Mouse (Mus musculus) cerebellum, adult 18-20 months (tissue): Measurements from ENCODE around the gene Rnf24.
A peak's percentile ranks its signal among the peaks of the same experiment; 100 is the strongest.

ENCODE experiments used
- DNase-seq, 2 experiments: peaks; one replicate each; pipeline ENCODE4 v3.0.0; 2021

Gene Rnf24

DNA sequence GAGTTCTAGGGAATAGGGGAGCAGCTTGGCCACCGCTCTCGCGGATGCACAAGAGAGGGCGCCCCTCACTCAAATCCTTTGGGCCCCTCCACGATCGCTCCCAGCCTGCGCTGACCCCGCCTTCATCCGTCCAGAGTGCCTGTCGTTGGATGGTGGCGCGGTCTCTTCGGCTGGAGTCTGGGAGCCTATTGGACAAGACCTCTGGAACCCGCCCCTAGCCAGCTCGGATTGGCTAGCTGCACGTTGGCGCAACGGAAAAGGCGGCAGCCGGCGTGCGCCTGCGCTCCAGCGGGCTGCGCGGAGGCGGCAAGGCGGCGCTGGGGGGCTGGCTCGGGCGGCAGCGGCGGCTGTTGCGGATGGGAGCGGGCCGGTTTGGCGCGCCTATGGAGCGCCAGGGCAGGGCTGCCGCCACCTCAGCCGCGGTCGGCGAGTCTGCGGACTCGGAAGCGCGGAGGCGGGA lies 90.4 kb downstream of the Rnf24 start, which contains the start of gene Pank2:
Pank2 (plus strand) TSS at position 283 of the 460 bp plus-strand sequence.
- peak; percentile 97 to 99 for DNase-seq

DNA sequence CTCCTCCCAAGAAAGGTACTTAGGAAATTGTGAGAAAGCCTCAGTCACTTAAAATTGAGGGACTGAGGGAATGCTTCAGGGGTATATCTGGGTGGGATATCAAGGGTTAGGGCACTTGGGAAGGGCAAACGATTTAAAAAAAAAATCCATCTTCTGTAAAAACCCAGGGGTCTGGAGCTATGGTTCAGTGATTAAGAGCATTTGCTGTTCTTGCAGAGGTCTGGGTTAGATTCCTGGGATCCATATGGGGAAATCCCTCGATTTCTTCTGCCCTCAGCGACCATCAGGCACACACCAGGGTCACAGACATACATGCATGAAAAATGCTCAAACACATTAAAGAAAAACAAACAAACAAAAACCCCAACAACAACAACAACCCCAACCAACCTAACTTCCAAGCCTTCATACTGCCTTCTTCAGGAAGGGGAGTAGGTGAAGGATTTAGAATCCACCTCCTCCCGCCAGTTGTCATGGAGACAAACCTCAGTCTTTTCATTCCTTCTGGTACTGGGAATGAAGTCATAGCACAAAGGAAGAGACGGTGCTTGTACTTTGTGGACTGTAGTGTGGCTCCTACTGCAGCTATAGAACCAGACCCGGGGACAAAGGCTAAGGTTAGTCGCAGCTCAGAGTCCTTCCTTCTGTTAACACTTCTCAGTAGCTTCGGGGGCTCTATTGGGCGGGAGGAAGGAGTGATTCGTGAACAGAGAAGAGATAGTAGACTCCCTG lies 91.0 kb downstream of the Rnf24 start:
- DNase-seq = no peak

DNA sequence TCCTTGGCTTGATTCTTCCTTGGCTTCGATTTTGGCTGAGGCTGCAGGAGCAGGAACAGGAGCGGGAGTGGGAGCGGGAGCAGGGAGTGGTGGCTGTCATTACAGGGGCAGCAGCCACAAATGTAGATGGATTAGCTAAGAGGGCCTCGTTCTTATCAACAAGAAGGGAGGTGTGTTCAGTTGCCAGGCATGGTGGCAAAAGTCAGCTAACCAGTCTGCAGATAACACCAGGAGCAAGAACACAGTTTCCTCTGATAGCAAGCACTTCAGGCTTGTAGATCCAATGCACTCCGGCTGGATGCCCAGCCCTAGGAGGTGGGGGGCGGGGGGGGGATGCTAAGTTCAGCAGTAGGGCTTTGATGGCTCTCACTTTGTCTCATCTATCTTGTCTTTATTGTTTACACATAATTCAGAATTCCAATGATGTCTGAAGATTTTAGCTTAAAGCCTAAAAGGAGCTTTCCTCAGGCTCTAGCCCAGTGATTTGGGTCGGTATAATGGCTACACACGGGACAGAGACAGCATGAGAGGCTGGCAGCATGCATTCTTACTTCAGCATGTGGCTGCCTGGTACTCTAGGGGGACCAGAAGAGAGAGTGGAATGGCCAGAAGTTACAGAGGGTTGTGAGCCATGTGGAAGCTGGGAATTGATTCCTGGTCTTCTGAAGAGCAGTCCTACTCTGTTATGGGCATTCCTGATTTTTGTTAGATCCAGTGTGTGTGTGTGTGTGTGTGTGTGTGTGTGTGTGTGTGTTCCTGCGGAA lies 92.0 kb downstream of the Rnf24 start:
- no peak for DNase-seq

DNA sequence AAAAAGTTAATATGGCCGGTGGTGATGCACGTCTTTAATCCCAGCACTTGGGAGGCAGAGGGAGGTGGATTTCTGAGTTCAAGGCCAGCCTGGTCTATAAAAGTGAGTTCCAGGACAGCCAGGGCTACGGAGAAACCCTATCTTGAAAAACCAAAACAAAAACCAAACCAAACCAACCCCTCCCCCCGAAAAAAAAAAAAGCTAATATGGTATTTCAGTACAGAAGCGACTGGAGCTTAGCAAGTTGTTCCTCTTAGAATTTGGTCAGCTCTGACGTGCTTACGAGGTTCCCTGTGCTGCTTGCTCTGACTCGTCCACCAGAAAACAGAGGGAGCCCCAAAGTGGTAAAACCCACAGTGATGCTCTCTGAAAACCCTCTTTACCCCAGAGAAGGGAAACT lies 94.0 kb downstream of the Rnf24 start:
- DNase-seq = no peak

DNA sequence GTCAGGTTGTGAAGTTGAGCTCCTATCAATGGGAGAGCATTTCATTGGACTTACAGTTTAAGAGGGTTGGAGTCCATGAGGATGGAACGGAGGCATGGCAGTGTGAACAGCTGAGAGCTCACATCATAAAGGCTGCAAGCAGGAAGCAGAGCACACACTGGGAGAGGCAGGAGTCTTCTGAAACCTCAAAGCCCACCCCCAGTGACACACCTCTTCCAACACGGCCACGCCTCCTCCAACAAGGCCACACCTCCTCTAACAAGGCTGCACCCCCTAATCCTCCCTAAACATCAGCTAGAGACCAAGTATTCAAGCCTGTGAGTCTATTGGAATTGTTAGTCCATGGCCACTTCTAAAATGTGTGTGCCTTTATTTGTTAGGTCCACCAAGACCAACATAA lies 97.0 kb downstream of the Rnf24 start:
- no peak for DNase-seq

DNA sequence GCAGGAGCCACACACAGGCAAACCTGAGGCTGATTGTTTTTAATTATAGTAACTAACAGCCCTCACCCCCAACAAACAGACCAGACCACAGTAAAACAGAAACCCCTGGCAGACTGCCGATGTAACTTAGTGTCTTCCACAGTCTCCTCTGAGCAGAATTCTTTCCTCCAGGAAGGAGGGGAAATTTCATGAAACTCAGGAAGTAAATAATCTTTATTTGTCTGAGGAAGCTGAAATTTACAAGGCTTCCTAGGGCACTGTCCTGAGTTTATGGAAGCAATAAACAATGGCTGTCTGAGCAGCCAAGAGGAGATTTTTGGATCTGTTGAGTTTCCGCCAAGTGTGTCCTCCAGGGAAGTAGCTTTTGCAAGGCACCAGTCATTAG lies 98.4 kb downstream of the Rnf24 start:
- no peak for DNase-seq

DNA sequence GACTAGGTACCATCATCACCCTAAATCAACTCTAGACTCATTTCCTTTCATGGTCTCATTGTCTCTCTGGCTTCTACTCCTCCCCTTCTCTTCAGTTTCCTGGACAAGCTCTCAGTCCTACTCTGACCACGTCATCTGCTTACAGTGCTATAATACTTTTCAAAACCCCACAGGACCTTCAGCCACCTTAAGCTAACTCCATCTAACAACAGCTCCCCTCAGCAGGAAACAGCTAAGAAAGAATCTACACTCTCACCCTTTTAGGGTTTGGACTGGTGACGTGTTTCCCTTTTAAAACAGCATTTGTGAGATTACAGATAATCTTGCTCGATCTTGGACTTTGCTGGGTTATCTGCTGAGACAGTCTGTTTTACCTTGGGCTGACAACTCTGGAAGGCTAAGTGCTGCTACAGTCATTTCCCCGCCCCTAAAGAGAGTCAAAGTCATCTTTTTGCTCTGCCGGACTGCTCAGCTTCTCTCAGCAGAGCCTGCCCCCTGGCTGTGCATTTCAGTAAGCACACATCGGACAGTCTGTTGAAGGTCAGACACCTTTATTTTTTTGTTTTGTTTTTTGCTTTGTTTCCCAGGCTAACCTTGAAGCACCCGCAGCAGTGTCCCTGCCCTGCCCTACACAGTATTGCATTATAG lies 98.9 kb downstream of the Rnf24 start:
- peak; percentile 33 to 35 for DNase-seq
